In the genomic region with DNA sequence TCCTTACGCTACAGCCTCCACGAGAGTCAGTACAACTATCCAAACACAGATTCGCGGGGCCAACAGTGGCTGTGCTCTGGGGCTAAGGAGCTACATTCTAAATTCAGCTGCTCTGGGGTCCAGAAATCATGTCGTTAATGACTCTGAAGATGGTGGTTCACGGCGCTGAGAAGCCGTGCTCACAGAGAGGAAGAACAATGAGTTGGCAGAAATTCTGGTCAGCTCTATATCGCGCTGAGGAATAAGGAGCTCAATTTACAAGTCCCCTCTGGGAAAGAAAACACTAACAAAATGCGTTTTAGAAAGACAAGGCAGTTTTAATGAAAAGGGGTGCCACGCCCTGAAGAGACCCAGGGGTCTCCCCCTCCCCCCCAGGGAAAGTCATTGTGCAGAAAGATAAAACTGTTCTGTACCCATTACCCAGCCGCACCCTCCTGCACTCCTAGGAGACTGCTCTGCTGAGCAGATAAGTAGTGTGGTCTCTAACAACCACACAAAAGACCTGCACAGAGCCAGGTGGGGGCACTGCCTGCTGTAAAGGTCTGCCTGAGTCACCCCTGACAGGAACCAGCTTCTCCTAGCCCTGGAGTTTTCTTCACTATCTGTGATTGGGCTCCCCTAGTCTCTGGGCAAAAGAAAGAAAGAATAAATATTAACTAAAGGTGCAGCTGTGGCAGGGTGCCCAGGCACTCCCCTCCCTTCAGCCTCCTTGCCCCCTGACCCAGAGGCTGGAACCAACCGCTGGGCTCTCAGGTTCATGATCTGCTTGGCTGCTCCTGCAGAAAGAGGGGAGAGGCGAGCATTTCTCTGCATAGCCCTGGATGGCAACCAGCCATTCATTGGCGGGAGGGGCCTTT, we compare ENCODE assay signal across 8 mouse cellular contexts. TPM values are rescaled to one million over a fixed set of nuclear protein-coding genes. Genes with fewer than 3 reads are reported as not detected.
DNase-seq lines count a peak whose midpoint lies in the region; ATAC-seq and TF ChIP-seq lines count a peak whose summit lies in the region.

No protein-coding gene starts in this region.

- peaks cover 3% of the 10 kb centered on the region; the same call in 1 of the 2 replicates for H3K4me1 ChIP-seq in midbrain, embryonic 11.5 days (ENCODE audit: control insufficient read depth, insufficient read depth, low read length)
- H3K4me1 ChIP-seq in midbrain, embryonic 13.5 days (replicated peaks) = peaks cover 20% of the 10 kb centered on the region
- H3K4me1 ChIP-seq in liver, postnatal 0 days (ENCODE audit: insufficient read depth) = peaks cover 52% of the 10 kb centered on the region
- no peaks in the 10 kb centered on the region for H3K4me1 ChIP-seq in stomach, postnatal 0 days (replicated peaks; ENCODE audit: control insufficient read depth, insufficient read depth)
- peaks cover 9% of the 10 kb centered on the region; the same call in 1 of the 2 replicates for H3K4me1 ChIP-seq in midbrain, embryonic 16.5 days (ENCODE audit: control insufficient read depth, insufficient read depth, low read length)

- H3K27ac ChIP-seq in midbrain, embryonic 11.5 days (ENCODE audit: low read depth, low read length) = peak overlapping the region; percentile 25; the same call in 1 of the 2 replicates
- H3K27ac ChIP-seq in midbrain, embryonic 13.5 days = no peak overlapping the region
- peak overlapping the region; percentile 86 for H3K27ac ChIP-seq in liver, postnatal 0 days (ENCODE audit: low read depth)
- peak overlapping the region; percentile 87 for H3K27ac ChIP-seq in stomach, postnatal 0 days (replicated peaks)
- H3K27ac ChIP-seq in midbrain, embryonic 16.5 days (ENCODE audit: low read length) = no peak overlapping the region

- DNase-seq in midbrain, embryonic 11.5 days (ENCODE audit: low spot score, missing footprints) = no peak
- DNase-seq in liver, postnatal 0 days = peak; percentile 63
- peak; percentile 93 for DNase-seq in stomach, postnatal 0 days (ENCODE audit: low spot score)
- no peak for DNase-seq in frontal cortex, postnatal 14 days (ENCODE audit: low spot score in 2 of 2)
- no peak for DNase-seq in cerebellum, postnatal 14 days

- no peak for TF ChIP-seq CTCF in liver, postnatal 0 days (IDR thresholded peaks at IDR 0.05; ENCODE audit: low read depth)
- peak; percentile 22; the same call in 1 of the 2 replicates for TF ChIP-seq CTCF in stomach, postnatal 0 days (IDR thresholded peaks at IDR 0.05; ENCODE audit: low read depth)

- no peak overlapping the region for H3K4me2 ChIP-seq in midbrain, embryonic 11.5 days
- H3K4me2 ChIP-seq in midbrain, embryonic 13.5 days (replicated peaks) = no peak overlapping the region
- H3K4me2 ChIP-seq in liver, postnatal 0 days (ENCODE audit: low read depth, low read length) = peak overlapping the region; percentile 74
- H3K4me2 ChIP-seq in stomach, postnatal 0 days (replicated peaks; ENCODE audit: low read depth) = no peak overlapping the region
- H3K4me2 ChIP-seq in midbrain, embryonic 16.5 days (ENCODE audit: low read length) = no peak overlapping the region

- H3K9me3 ChIP-seq in midbrain, embryonic 11.5 days (ENCODE audit: control insufficient read depth, low read length) = no peaks in the 10 kb centered on the region
- H3K9me3 ChIP-seq in midbrain, embryonic 13.5 days = no peaks in the 10 kb centered on the region
- no peaks in the 10 kb centered on the region for H3K9me3 ChIP-seq in liver, postnatal 0 days (ENCODE audit: low read length)
- H3K9me3 ChIP-seq in stomach, postnatal 0 days (ENCODE audit: control insufficient read depth, low read length) = no peaks in the 10 kb centered on the region
- H3K9me3 ChIP-seq in midbrain, embryonic 16.5 days (replicated peaks; ENCODE audit: control insufficient read depth, low read length, poor library complexity, severe bottlenecking) = no peaks in the 10 kb centered on the region

- H3K4me3 ChIP-seq in midbrain, embryonic 11.5 days (ENCODE audit: low read depth, low read length) = no peak overlapping the region
- no peak overlapping the region for H3K4me3 ChIP-seq in midbrain, embryonic 13.5 days (replicated peaks)
- peak overlapping the region; percentile 24 for H3K4me3 ChIP-seq in liver, postnatal 0 days (ENCODE audit: low read depth, low read length)
- no peak overlapping the region for H3K4me3 ChIP-seq in stomach, postnatal 0 days (ENCODE audit: low read depth, low read length)
- no peak overlapping the region for H3K4me3 ChIP-seq in midbrain, embryonic 16.5 days (ENCODE audit: low read depth, low read length)

- peak overlapping the region; percentile 5; the same call in 1 of the 2 replicates for H3K9ac ChIP-seq in midbrain, embryonic 11.5 days (ENCODE audit: low read length)
- H3K9ac ChIP-seq in midbrain, embryonic 13.5 days (replicated peaks) = no peak overlapping the region
- peak overlapping the region; percentile 56 for H3K9ac ChIP-seq in liver, postnatal 0 days (replicated peaks)
- H3K9ac ChIP-seq in stomach, postnatal 0 days (ENCODE audit: low read length) = no peak overlapping the region
- H3K9ac ChIP-seq in midbrain, embryonic 16.5 days (ENCODE audit: low read depth, low read length) = no peak overlapping the region

- TF ChIP-seq EP300 in liver, postnatal 0 days (IDR thresholded peaks at IDR 0.05; ENCODE audit: low read depth) = peak; percentile 89
- no peak for TF ChIP-seq EP300 in stomach, postnatal 0 days (optimal IDR thresholded peaks at IDR 0.05)

- 59% methylated on average over 16 of the region's 16 CpGs for WGBS in midbrain, embryonic 11.5 days
- 46% methylated on average over 16 of the region's 16 CpGs for WGBS in midbrain, embryonic 13.5 days
- WGBS in liver, postnatal 0 days (ENCODE audit: insufficient replicate concordance) = 26% methylated on average over 16 of the region's 16 CpGs
- 36% methylated on average over 16 of the region's 16 CpGs for WGBS in stomach, postnatal 0 days
- 44% methylated on average over 16 of the region's 16 CpGs for WGBS in midbrain, embryonic 16.5 days

- H3K27me3 ChIP-seq in midbrain, embryonic 11.5 days (ENCODE audit: control insufficient read depth, insufficient read depth, low read length) = no peaks in the 10 kb centered on the region
- no peaks in the 10 kb centered on the region for H3K27me3 ChIP-seq in midbrain, embryonic 13.5 days
- H3K27me3 ChIP-seq in liver, postnatal 0 days (ENCODE audit: insufficient read depth, low read length) = no peaks in the 10 kb centered on the region
- H3K27me3 ChIP-seq in stomach, postnatal 0 days (ENCODE audit: control insufficient read depth, insufficient read depth, low read length) = no peaks in the 10 kb centered on the region
- no peaks in the 10 kb centered on the region for H3K27me3 ChIP-seq in midbrain, embryonic 16.5 days (ENCODE audit: control insufficient read depth, insufficient read depth, low read depth, low read length)

- H3K36me3 ChIP-seq in midbrain, embryonic 11.5 days (ENCODE audit: control insufficient read depth, insufficient read depth, low read length) = no peaks in the 10 kb centered on the region
- H3K36me3 ChIP-seq in midbrain, embryonic 13.5 days = no peaks in the 10 kb centered on the region
- no peaks in the 10 kb centered on the region for H3K36me3 ChIP-seq in liver, postnatal 0 days (replicated peaks; ENCODE audit: insufficient read depth, low read length)
- no peaks in the 10 kb centered on the region for H3K36me3 ChIP-seq in stomach, postnatal 0 days (ENCODE audit: control insufficient read depth, insufficient read depth, low read length)
- H3K36me3 ChIP-seq in midbrain, embryonic 16.5 days (ENCODE audit: control insufficient read depth, insufficient read depth, low read length) = no peaks in the 10 kb centered on the region

- ATAC-seq in midbrain, embryonic 11.5 days (ENCODE audit: low FRiP score) = no peak
- ATAC-seq in midbrain, embryonic 13.5 days = no peak
- peak; percentile 9 to 27; a peak in 1 of 4 replicates for ATAC-seq in hematopoietic stem cell, adult 5-6 weeks (replicated peaks in 1 of 2; ENCODE audit: insufficient read depth in 1 of 2, low FRiP score in 2 of 2, low TSS enrichment in 1 of 2, low read depth in 1 of 2, poor library complexity in 2 of 2, severe bottlenecking in 2 of 2)
- peak; percentile 75 for ATAC-seq in liver, postnatal 0 days
- peak; percentile 90 for ATAC-seq in stomach, postnatal 0 days (ENCODE audit: low FRiP score, low TSS enrichment)
- no peak for ATAC-seq in midbrain, embryonic 16.5 days

RNA-seq across cellular contexts. Expression of a gene that starts 26.0 kb away (rescaled TPM):
- polyA plus RNA-seq in midbrain, embryonic 11.5 days (2014; fragmentation: Nextera tagmentation; extraction: Ambion mirVana) = 179 and 186 TPM in 2 replicates
- polyA plus RNA-seq in midbrain, embryonic 13.5 days (2015; fragmentation: Nextera tagmentation; extraction: Ambion mirVana) = 481 and 511 TPM in 2 replicates
- not detected in 2 replicates for total RNA-seq in hematopoietic stem cell, adult 5-6 weeks (2017)
- polyA plus RNA-seq in liver, postnatal 0 days (2015; fragmentation: Nextera tagmentation; extraction: Ambion mirVana) = not detected in 2 replicates
- 3.5 and 4.2 TPM in 2 replicates for polyA plus RNA-seq in stomach, postnatal 0 days (2015; fragmentation: Nextera tagmentation; extraction: Ambion mirVana)
- 424 and 528 TPM in 2 replicates for polyA plus RNA-seq in midbrain, embryonic 16.5 days (2015; fragmentation: Nextera tagmentation; extraction: Ambion mirVana)

RNA-seq across cellular contexts. Expression of a gene that starts 26.5 kb away (rescaled TPM):
- polyA plus RNA-seq in midbrain, embryonic 11.5 days (2014; fragmentation: Nextera tagmentation; extraction: Ambion mirVana) = 73.5 and 79.6 TPM in 2 replicates
- 96.0 and 97.2 TPM in 2 replicates for polyA plus RNA-seq in midbrain, embryonic 13.5 days (2015; fragmentation: Nextera tagmentation; extraction: Ambion mirVana)
- 93.0 and 138 TPM in 2 replicates for total RNA-seq in hematopoietic stem cell, adult 5-6 weeks (2017)
- 30.2 and 36.1 TPM in 2 replicates for polyA plus RNA-seq in liver, postnatal 0 days (2015; fragmentation: Nextera tagmentation; extraction: Ambion mirVana)
- 59.4 and 70.9 TPM in 2 replicates for polyA plus RNA-seq in stomach, postnatal 0 days (2015; fragmentation: Nextera tagmentation; extraction: Ambion mirVana)
- polyA plus RNA-seq in midbrain, embryonic 16.5 days (2015; fragmentation: Nextera tagmentation; extraction: Ambion mirVana) = 85.7 and 93.4 TPM in 2 replicates

Comparison
In these comparisons a context has a peak if more than half of its experiments do, and no peak if none do; other contexts are left out.
1. H3K27ac ChIP-seq: peak in midbrain, embryonic 11.5 days (single experiment), liver, postnatal 0 days (single experiment) and stomach, postnatal 0 days (single experiment); none in midbrain, embryonic 13.5 days (single experiment) and midbrain, embryonic 16.5 days (single experiment).
2. H3K9ac ChIP-seq: peak in midbrain, embryonic 11.5 days (single experiment) and liver, postnatal 0 days (single experiment); none in midbrain, embryonic 13.5 days (single experiment), stomach, postnatal 0 days (single experiment) and midbrain, embryonic 16.5 days (single experiment).
3. ATAC-seq: peak in hematopoietic stem cell, adult 5-6 weeks (2 of 2), liver, postnatal 0 days (single experiment) and stomach, postnatal 0 days (single experiment); none in midbrain, embryonic 11.5 days (single experiment), midbrain, embryonic 13.5 days (single experiment) and midbrain, embryonic 16.5 days (single experiment).
4. DNase-seq: peak in liver, postnatal 0 days (single experiment) and stomach, postnatal 0 days (single experiment); none in midbrain, embryonic 11.5 days (single experiment), frontal cortex, postnatal 14 days (0 of 2) and cerebellum, postnatal 14 days (0 of 2).
5. RNA of a gene that starts 26.0 kb away (polyA plus RNA-seq): 481 to 511 TPM in midbrain, embryonic 13.5 days, 424 to 528 TPM in midbrain, embryonic 16.5 days and 179 to 186 TPM in midbrain, embryonic 11.5 days; 3.5 to 4.2 TPM in stomach, postnatal 0 days and not detected in liver, postnatal 0 days; every median in the first group is over 10 times any median in the second.